Mouse (Mus musculus) gastrocnemius, adult 18-20 months (tissue): ENCODE data around the gene Smim13. TPM values are rescaled to one million over a fixed set of nuclear protein-coding genes. Genes with fewer than 3 reads are reported as not detected.
A peak's percentile ranks its signal among the peaks of the same experiment; 100 is the strongest.
"Not testable (repeated sequence)": the region's sequence is repeated elsewhere in the genome, so short reads cannot be mapped to it uniquely, and the experiment has no call there.

Experiments used
- DNase-seq: peaks from one replicate; pipeline ENCODE4 v3.0.0; 2021; ENCODE audit warnings: low spot score
- total RNA-seq, 2 experiments: library from RNA; stranded (reverse); gene quantifications; 2 replicates each; pipeline ENCODE4 v1.2.3; 2021

Smim13 gene
- total RNA-seq, 2 experiments from 2014 or later = 37.3 to 37.5 TPM

DNA sequence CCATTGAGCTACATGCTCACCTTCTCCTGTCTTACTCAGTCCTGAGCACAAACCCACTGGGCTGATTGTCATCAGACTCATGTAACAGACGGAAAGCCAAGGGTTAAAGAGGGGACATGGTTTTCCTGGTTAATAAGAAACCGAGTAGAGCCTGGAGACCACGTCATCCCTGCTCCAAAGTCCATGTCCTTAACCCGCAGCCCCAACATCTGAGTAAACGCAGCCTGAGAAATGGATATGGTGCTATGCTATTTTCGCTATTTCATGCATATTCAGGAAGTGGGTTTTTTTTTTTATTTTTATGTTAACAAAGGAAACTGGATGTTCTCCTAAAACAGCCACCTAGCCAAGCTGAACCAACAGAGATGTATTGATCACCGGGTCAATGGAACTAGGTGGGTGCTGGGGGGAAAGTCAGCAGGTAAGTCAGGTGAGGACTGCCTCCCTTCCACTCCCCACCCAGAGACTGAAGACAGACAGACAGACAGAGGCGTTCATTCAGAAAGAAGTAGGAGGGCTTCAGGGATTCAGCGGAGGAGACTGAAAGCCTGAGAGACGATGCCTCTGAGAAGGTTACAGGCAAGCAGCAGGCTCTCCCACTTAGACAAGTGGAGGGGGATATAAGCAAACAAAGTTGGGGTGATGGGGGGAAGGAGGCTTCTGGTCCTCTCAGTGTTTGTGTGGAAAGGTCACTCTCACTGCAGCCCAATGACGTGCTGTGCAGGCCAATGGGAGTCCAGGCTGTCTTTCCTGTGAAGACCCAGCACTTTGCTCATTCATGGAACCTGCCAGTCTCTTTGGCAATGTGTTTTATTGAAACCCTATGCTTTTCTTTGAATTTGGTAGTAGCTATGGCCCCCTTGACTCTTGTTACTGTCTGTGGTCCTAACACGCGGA lies 13.6 kb upstream of the Smim13 start:
- DNase-seq = no peak

DNA sequence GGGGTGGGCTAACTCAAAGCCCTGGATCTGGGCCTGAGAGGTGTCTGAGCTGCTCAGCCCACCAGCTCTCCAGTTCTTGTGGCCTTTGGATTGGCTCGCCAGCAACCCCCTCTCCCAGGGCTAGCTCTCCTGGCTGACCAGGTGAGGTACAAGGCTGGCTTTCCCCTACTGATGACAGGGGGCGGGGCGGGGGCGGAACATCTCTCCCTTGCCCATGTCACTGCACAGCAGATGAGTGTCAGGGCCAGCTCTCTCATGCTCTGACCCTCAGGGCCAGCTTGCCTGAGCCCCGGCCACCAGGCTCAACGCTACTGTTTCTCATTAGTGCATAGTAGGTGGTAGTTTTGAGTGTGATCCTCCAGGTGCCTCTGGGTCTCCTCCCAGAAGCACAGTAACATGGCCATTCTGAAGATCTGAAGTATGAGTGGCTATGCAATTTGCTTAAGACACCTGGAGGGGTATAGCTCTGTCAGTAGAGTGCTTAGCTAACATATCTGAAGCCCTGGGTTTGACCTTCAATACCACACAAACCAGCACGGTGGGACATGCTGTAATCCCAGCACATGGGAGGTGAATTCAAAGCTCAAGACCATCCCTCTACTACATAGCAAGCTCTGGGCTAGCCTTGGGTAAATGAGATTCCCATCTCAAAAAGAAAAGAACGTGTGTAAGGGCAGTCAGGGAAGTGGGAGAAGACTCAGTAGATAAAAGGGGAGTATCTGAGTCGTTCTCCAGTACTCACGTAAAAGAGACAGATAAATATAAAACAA lies 11.4 kb upstream of the Smim13 start:
- DNase-seq = no peak

DNA sequence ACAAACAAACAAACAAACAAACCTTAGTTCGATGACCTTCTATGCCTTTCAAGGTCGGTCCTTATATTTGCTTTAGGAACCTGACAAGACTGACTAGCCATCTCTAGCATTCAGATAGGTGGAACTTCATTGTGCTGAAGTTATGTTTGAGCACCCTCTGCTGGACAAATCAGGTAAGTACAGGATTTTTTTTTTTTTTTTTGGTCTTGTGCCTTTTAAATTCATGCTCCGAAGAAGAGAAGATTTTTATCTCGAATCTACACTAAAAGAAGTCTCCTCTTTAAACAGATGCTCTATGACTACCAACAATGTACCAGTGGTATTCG lies 10.9 kb upstream of the Smim13 start:
- peak; percentile 34 for DNase-seq

DNA sequence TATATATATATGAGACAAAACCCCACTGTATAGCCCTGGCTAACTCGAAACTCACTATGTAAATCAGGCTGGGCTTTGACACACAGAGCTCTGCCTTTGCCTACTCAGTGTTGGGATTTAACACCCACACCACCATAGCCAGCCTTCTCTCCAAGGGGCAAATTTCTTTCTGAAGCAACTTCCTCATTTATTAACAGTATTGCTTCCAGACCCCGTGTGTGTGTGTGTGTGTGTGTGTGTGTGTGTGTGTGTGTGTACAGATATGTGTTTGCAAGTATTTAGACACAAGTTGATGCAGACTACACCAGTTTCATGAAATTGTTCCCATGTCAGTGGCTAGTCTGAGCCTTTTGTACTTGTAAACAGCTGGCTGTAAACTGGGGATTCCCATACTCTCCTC lies 8.1 kb upstream of the Smim13 start:
- DNase-seq = no peak

DNA sequence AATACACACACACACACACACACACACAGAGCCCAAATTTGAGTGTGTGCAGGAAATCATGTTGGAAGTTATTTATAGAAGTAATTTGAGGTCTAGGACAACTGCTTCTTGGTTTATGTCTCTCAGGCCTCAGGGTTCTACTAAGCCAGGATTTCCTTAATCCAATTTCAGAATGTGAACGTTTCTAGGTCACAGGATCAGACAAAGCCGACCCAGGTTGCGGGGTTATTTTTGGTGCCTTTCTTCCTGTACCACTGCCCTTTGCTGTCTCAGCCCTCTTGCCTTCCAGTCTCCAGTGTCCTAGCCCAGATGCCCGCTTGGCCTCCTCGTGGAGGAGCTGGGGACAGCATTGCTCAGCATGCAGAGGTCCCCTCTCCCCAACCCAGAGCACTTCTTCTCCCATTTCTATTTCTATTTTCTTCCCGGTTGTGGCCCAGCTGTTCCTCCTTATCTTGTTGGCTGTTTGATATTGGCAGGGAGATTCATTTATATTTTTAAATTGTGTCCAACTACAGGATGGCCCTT lies 5.3 kb upstream of the Smim13 start:
- DNase-seq = peak; percentile 30

DNA sequence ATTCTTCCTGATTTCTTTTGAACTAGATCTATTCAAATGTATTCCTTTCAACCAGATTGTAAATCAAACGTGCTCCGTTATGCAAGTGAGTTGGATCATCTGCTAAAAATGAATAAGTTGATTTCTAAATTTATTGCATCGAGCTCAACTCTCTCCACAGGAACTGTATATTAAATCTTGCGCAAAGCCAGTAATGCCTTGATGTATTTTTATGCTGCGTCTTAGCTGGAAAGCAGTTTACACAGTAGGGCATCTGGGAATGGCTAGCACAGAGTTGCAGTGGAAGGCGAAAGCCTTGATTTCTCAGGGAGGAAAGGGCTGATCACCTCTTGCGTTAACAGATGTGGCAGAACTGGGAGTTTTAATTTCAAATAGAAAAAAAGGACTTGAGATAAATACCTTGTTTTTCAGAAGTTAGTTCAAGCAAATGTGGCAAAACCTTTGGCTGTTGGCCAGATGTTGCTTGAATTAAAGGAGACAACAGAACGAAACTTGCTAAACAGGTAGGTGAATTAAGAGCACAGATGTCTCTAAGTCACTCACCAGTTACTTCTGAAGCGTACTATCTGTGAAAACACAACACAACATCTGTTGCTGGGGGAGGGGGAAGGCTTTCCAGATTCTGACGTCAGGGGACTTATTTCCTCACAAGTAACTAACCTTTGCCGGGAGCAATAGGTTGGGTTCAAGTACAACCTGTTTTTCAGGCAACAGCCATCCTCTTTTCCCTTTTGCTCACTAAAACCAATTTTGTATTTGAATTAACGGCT lies 708 bp upstream of the Smim13 start:
- DNase-seq = no peak

DNA sequence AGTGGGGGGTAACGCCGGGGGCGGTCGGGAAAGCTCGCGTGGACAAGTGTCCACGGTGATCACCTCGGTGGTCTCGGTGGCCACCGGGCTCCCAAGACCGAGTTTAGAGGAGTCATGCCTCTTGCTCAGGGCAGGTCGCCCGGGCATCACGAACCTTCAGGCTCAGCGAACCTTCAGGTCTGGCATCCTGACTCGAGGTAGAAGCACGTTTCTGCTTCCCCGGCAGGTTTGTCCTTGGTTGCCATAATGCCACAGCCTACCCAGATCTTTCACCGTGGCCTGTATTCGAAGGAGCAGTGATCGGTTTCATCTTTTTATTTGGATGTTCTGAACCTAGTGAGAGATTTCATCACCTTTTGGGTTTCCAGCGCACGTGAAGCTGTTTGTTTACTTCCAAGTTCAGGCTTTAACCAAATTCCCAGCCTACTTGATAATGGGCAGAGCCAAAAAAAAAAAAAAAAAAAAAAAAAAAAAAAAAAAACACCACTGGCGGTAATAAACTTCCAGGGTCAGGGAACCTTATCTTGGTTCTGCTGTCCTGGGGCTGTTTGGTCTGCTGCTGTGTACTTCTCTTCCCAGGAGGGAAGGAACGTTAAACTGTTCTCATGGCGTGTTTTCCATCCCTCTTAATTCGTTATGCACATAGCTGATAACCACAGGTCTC lies 806 bp downstream of the Smim13 start:
- no peak for DNase-seq

DNA sequence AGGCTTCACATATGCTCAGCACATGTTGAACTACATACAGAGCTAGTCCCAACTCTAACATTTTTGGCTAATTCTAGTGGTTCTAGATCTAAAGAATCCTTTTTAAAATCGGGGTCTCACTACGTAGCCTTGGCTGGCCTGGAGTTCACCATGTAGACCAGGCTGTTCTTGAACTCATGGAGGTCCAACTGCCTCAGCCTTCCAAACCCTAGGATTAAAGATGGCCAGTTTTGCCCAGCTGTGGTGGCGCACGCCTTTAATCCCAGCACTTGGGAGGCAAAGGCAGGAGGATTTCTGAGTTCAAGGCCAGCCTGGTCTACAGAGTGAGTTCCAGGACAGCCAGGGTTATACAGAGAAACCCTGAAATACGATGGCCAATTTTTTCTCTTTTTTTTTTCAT lies 1.6 kb downstream of the Smim13 start:
- DNase-seq = not testable (repeated sequence)

DNA sequence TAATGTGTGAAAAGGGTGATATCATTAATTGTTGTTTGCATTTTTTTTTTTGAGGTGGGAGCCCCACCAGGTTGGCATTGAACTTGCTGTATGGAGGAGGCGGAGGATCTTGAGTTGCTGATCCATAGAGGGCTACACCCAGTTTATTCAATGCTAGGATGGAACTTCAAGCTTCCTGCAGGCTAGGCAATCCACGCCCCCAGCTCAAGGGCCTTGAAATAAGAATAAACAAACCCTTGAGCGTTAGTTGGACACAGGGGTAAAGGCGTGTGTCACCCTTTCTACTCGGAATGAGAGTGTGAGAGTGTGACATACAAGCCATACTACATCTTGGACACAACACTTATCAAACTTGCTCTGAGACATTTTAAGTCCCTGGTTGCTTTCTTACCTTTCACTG lies 2.0 kb downstream of the Smim13 start:
- no peak for DNase-seq

DNA sequence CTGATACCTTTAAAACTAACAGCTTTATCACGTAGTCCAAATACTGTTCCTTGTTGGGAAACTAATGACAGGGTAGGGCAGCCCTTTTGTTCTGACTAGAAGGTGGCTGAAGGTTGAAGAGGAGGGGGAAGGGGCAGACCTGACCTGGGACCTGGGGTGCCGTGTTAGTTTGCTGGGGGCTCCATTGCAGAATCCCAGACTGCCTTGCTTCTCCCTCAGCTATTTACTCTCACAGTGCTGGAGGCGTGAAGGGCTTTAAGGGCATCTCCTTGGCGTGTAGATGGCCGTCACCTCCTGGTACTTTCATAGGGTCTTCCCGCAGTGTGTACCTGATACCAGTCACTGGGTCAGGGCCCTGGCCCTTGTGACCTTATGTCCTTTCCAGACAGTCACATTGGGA lies 2.5 kb downstream of the Smim13 start:
- no peak for DNase-seq

DNA sequence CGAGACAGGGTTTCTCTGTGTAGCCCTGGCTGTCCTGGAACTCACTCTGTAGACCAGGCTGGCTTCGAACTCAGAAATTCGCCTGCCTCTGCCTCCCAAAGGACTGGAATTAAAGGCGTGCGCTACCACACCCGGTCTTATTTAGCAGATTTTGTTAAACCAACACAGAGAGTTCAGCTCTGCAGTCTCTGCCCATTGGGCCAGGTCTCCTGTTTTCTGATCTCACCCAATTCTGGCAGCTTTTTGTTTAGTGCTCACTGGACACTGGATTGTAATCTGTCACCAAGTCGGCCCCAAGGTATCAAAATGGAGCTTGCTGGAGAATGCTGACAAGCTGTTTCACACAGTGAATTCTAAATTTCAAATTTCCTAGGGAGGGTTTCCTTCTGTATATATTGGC lies 3.1 kb downstream of the Smim13 start:
- no peak for DNase-seq

DNA sequence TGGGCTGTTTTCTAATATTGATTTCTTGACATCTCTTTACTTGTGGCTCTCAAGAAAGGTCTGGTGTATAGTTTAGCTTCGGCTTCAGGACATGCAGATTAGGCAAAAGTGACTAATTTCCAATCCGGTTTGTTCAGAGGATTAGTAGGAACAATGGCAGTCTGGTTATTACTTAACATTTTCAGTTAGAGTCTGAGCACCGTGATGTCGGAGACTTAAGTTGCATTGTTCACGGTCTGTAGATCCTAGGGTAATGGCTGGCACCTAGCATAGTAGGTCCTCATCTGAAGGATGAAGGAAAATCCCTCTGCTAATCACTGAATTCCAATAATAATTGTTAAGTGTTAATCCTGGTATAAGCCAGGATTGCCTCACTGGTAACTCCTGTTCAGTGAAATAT lies 6.5 kb downstream of the Smim13 start:
- no peak for DNase-seq

DNA sequence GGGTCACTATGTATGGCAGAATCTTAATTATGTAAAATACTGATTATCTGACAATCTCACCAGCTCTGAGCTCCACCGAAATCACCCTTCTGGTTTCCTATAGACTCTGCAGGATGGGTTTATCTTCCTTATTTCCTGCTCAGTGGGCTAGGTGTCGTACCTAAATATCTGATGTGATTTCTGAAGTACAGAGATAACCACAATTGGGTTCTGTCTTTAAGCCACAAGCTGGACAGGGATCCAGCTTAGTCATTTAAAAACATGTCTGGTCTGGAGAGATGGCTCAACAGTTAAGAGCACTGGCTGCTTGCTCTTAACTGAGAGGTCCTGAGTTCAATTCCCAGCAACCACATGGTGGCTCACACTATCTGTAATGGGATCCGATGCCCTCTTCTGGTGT lies 7.3 kb downstream of the Smim13 start:
- DNase-seq = no peak

DNA sequence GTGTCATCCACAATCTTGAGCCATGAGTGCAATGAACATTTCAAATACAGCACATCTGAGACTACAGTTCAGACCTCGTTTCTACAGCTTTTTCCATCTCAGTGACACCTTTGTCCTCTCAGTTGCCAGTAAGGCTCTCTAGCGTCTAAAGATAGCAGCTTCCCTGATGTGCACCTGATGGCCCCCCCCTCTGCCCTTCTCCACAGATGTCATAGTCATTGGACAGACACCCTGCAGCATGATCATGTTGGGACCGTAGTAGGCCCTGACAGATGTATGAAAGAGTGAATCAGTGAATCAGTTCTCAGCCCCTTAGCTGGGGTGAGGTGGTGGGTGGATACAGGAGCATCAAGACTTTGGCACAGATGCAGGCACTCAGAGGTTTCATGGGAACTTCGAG lies 8.2 kb downstream of the Smim13 start:
- no peak for DNase-seq

DNA sequence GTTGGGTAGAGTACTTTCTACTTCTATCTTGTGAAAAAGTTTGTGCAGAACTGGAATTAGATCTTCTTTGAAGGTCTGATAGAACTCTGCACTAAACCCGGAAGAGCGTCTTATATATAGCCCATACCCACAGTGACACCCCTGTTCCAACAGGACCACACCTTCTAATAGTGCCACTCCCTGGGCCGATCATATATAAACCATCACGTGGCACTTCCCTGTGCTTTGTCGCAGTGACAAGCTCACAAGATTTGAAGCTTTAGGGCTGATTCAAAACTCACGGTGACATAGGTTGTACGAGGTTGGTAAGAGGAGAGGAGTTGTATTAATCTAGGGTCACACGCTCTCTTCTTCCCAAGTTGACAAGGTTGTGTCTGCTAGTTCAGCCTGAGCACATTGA lies 12.0 kb downstream of the Smim13 start:
- DNase-seq = not testable (repeated sequence)

DNA sequence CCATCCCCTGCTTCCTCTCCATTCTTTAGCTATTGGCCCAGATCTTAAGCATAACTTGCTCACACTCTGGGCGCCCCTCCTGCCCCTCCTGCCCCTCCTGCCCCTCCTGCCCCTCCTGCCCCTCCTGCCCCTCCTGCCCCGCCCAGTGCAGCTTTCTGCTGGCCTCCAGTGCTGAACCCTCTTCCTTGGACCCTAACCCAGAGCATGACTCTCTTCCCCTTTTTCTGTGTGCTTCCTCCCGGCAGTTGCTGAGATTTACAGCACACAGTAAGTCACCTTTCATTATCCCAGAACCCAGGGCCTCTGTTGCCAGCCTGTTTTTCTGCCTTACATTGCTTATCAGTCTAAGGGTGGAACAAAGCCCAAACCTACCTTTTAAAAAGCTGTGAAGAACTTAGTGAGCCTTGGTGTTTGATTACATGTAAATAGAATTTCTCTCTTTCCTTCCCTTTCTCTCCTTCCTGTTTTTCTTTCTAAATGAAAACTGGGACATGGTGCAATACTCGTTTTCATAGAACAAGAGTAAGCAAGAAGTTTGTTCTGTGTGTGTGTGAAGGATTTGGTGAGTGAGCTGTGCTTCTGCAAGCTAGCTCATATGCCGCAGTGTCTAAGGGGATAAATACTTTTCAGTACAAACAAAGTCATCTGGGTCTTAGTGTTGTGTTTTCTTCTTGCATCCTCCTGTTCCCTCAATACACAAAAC lies 13.8 kb downstream of the Smim13 start:
- DNase-seq = no peak

DNA sequence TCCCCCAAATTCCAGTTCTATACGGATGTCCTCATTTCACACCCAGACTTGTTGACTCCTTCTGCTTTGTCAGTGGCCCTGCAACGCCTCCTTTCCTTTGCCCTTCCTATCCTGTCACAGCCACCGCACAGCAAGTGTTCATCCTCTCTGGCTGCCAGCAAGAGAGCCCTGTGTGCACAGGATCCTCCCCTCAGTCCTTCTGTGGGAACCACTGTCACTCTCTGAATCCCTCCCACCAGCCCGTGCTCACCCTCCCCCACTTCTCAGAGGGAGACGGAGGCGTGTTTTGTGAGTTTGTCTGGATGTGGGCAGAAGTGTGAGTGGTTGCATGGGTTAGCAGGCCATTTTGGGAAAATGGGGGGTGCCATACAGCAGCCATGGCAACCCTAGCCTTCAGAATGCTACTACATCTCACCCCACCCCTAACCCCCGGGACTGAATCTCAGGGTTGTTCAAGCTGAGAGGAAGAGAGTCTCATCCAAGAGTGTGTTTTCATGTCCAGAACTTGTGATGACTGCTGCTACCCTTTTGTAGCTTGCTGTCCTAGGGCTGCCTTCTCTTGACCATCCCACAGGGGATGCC lies 18.3 kb downstream of the Smim13 start:
- DNase-seq = no peak

DNA sequence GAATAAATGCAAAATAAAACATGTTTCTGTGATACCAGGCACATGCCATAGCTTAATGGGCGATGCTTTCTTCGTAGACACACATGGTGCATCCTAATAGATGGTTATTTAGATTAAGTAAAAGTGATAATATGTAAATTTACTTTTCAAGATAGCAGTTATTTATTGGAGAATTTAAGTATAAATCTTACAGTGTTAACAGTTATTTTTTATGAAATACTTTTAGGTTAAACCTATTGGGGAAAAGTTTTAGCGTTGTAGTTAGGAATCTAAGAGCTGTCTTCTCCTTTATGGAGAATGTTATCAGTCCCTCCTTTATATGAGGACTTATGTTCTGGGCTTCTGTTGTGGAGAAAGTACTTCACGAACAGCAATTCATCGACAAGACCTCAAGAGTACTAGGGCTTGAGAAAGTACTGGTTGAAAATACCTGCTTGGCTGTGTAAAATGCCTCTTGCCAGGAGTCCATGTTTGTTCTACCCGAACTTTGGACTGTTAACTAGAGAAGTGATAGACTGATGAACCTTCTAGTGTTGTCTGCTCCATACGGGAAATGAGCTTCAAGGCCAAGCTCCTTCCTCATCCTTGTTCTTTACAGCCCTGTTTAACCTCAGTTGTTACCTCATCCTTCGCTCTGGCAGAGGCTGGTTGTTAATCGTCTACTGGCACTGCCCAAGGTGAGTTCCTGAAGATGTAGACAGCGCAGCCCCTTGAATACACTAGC lies 24.4 kb downstream of the Smim13 start, which contains the start of gene Gm17364:
Gm17364 (minus strand) TSS at position 51 of the 724 bp plus-strand sequence.
- no peak for DNase-seq

DNA sequence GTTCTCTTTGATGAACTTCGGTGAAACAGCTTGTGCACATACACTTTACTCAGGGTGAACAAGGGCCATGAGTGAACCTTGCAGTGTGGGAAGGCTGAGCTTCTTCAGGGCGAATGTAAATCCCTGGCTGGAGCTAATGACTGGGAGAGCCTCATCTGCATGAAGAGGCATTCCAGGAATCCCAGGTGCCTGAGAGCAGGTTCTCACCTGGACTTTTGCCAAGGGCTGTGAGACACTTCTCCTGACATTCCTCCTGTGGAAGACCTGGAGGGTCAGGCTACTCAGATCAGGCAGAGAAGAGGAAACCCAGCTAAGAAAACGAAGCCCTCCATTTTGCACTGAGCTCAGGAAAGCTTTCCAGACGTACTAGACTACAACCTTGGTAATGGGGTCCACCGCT lies 31.1 kb downstream of the Smim13 start:
- DNase-seq = no peak

DNA sequence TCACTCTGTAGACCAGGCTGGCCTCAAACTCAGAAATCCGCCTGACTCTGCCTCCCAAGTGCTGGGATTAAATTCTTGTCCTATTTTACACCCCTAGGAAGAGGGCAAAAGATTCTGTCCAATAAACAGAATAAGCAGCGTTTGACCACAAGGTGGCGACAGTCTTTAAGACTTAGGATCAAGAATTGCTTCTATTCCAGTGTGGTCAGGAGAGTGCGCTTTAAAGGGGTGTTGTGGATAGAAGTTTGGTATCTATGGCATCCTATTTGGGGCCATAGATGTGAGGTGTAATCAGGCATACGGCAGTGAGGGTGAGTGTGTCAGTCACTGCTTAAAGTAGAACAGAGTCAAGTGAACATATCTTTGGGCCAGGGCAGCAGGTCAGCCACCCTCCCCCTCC lies 33.6 kb downstream of the Smim13 start:
- DNase-seq = peak; percentile 75
